Mouse (Mus musculus): ENCODE measurements around the gene Klhl35. TPM values are rescaled to one million over a fixed set of nuclear protein-coding genes. Genes with fewer than 3 reads are reported as not detected.
"Not testable (repeated sequence)": the region's sequence is repeated elsewhere in the genome, so short reads cannot be mapped to it uniquely, and the experiment has no call there.

Gene Klhl35
- polyA plus RNA-seq, 1 experiment from 2014 or later = 3.8 TPM

- ATAC-seq = peak; percentile 84
- Histone ChIP-seq H3K9ac (ENCODE audit: low read length) (no peak overlapping the region), H3K9me3 (replicated peaks; ENCODE audit: control insufficient read depth, low read length) (no peaks in the 10 kb centered on the region), H3K4me3 (ENCODE audit: low read depth, low read length) (no peak overlapping the region), H3K27ac (ENCODE audit: low read depth, low read length) (no peak overlapping the region), H3K27me3 (replicated peaks; ENCODE audit: control insufficient read depth, insufficient read depth, low read length) (no peaks in the 10 kb centered on the region), H3K4me2 (ENCODE audit: low read length) (no peak overlapping the region), H3K4me1 (ENCODE audit: control insufficient read depth, insufficient read depth, low read length) (no peaks in the 10 kb centered on the region), H3K36me3 (ENCODE audit: control insufficient read depth, insufficient read depth, low read length) (no peaks in the 10 kb centered on the region)
- 6% methylated on average over 8 of the region's 8 CpGs for WGBS
- peak; percentile 93 for DNase-seq (ENCODE audit: low spot score)
Observed at GRCm38 (mm10) chr7:99500201-99500600, 34.4 kb downstream of the Klhl35 start.

- Histone ChIP-seq H3K4me2 (ENCODE audit: low read length) (no peak overlapping the region), H3K9me3 (replicated peaks; ENCODE audit: control insufficient read depth, low read length) (no peaks in the 10 kb centered on the region), H3K9ac (ENCODE audit: low read length) (peak overlapping the region; percentile 13; the same call in 1 of the 2 replicates), H3K36me3 (ENCODE audit: control insufficient read depth, insufficient read depth, low read length) (no peaks in the 10 kb centered on the region), H3K4me1 (ENCODE audit: control insufficient read depth, insufficient read depth, low read length) (no peaks in the 10 kb centered on the region), H3K27me3 (replicated peaks; ENCODE audit: control insufficient read depth, insufficient read depth, low read length) (no peaks in the 10 kb centered on the region), H3K27ac (ENCODE audit: low read depth, low read length) (no peak overlapping the region), H3K4me3 (ENCODE audit: low read depth, low read length) (no peak overlapping the region)
- DNase-seq (ENCODE audit: low spot score) = no peak
- WGBS = 37% methylated on average over 5 of the region's 5 CpGs
- ATAC-seq = no peak
Observed at GRCm38 (mm10) chr7:99500655-99501054, 34.9 kb downstream of the Klhl35 start.

GRCm38 (mm10) chr7:99501148-99501547 is 35.3 kb downstream of the Klhl35 start:
- no peak for ATAC-seq
- H3K4me1 ChIP-seq (ENCODE audit: control insufficient read depth, insufficient read depth, low read length) = no peaks in the 10 kb centered on the region
- no peak overlapping the region for H3K9ac ChIP-seq (ENCODE audit: low read length)
- no peak overlapping the region for H3K4me2 ChIP-seq (ENCODE audit: low read length)
- H3K36me3 ChIP-seq (ENCODE audit: control insufficient read depth, insufficient read depth, low read length) = no peaks in the 10 kb centered on the region
- H3K9me3 ChIP-seq (replicated peaks; ENCODE audit: control insufficient read depth, low read length) = no peaks in the 10 kb centered on the region
- H3K27me3 ChIP-seq (replicated peaks; ENCODE audit: control insufficient read depth, insufficient read depth, low read length) = no peaks in the 10 kb centered on the region
- no peak overlapping the region for H3K27ac ChIP-seq (ENCODE audit: low read depth, low read length)
- WGBS = 36% methylated on average over 1 of the region's 1 CpGs
- no peak for DNase-seq (ENCODE audit: low spot score)
- H3K4me3 ChIP-seq (ENCODE audit: low read depth, low read length) = no peak overlapping the region

GRCm38 (mm10) chr7:99504556-99504955 is 38.8 kb downstream of the Klhl35 start:
- Histone ChIP-seq H3K9me3 (replicated peaks; ENCODE audit: control insufficient read depth, low read length) (no peaks in the 10 kb centered on the region), H3K4me3 (ENCODE audit: low read depth, low read length) (no peak overlapping the region), H3K4me1 (ENCODE audit: control insufficient read depth, insufficient read depth, low read length) (no peaks in the 10 kb centered on the region), H3K27me3 (replicated peaks; ENCODE audit: control insufficient read depth, insufficient read depth, low read length) (no peaks in the 10 kb centered on the region), H3K9ac (ENCODE audit: low read length) (no peak overlapping the region), H3K27ac (ENCODE audit: low read depth, low read length) (no peak overlapping the region), H3K4me2 (ENCODE audit: low read length) (no peak overlapping the region), H3K36me3 (ENCODE audit: control insufficient read depth, insufficient read depth, low read length) (no peaks in the 10 kb centered on the region)
- ATAC-seq = no peak
- no peak for DNase-seq (ENCODE audit: low spot score)

GRCm38 (mm10) chr7:99508187-99508586 is 42.4 kb downstream of the Klhl35 start:
- DNase-seq (ENCODE audit: low spot score); H3K27me3 ChIP-seq (replicated peaks; ENCODE audit: control insufficient read depth, insufficient read depth, low read length); H3K36me3 ChIP-seq (ENCODE audit: control insufficient read depth, insufficient read depth, low read length); H3K9ac ChIP-seq (ENCODE audit: low read length); H3K27ac ChIP-seq (ENCODE audit: low read depth, low read length); ATAC-seq; H3K4me2 ChIP-seq (ENCODE audit: low read length); H3K4me3 ChIP-seq (ENCODE audit: low read depth, low read length); H3K4me1 ChIP-seq (ENCODE audit: control insufficient read depth, insufficient read depth, low read length); H3K9me3 ChIP-seq (replicated peaks; ENCODE audit: control insufficient read depth, low read length): not testable (repeated sequence)
- WGBS = 14% methylated on average over 2 of the region's 2 CpGs

GRCm38 (mm10) chr7:99510087-99510501 is 44.3 kb downstream of the Klhl35 start:
- WGBS = 4% methylated on average over 8 of the region's 8 CpGs
- no peak overlapping the region; the same call in 1 of the 2 replicates for H3K9ac ChIP-seq (ENCODE audit: low read length)
- H3K4me3 ChIP-seq (ENCODE audit: low read depth, low read length) = no peak overlapping the region

GRCm38 (mm10) chr7:99516092-99516813 is 50.4 kb downstream of the Klhl35 start:
- Histone ChIP-seq H3K36me3 (ENCODE audit: control insufficient read depth, insufficient read depth, low read length) (no peaks in the 10 kb centered on the region), H3K9me3 (replicated peaks; ENCODE audit: control insufficient read depth, low read length) (no peaks in the 10 kb centered on the region), H3K4me3 (ENCODE audit: low read depth, low read length) (no peak overlapping the region), H3K9ac (ENCODE audit: low read length) (no peak overlapping the region), H3K4me1 (ENCODE audit: control insufficient read depth, insufficient read depth, low read length) (no peaks in the 10 kb centered on the region), H3K4me2 (ENCODE audit: low read length) (no peak overlapping the region), H3K27me3 (replicated peaks; ENCODE audit: control insufficient read depth, insufficient read depth, low read length) (no peaks in the 10 kb centered on the region), H3K27ac (ENCODE audit: low read depth, low read length) (no peak overlapping the region)
- DNase-seq (ENCODE audit: low spot score) (no peak), ATAC-seq (no peak)
- WGBS = 85% methylated on average over 9 of the region's 9 CpGs

More at GRCm38 (mm10) chr7:99510087-99510501, 44.3 kb downstream of the Klhl35 start:
- H3K36me3 ChIP-seq (ENCODE audit: control insufficient read depth, insufficient read depth, low read length) = no peaks in the 10 kb centered on the region
- peak; percentile 54; the same call in 1 of the 2 replicates for ATAC-seq
- H3K4me2 ChIP-seq (ENCODE audit: low read length) = 0 out of 2 replicates have a peak overlapping the region, but pooled peaks have one; percentile 18
- no peaks in the 10 kb centered on the region for H3K9me3 ChIP-seq (replicated peaks; ENCODE audit: control insufficient read depth, low read length)
- no peaks in the 10 kb centered on the region for H3K4me1 ChIP-seq (ENCODE audit: control insufficient read depth, insufficient read depth, low read length)
- no peaks in the 10 kb centered on the region for H3K27me3 ChIP-seq (replicated peaks; ENCODE audit: control insufficient read depth, insufficient read depth, low read length)
- H3K27ac ChIP-seq (ENCODE audit: low read depth, low read length) = no peak overlapping the region
- peak; percentile 57 for DNase-seq (ENCODE audit: low spot score)

- no peak overlapping the region for H3K27ac ChIP-seq (ENCODE audit: low read depth, low read length)
- ATAC-seq (no peak), DNase-seq (ENCODE audit: low spot score) (no peak)
- no peak overlapping the region for H3K9ac ChIP-seq (ENCODE audit: low read length)
- no peaks in the 10 kb centered on the region for H3K27me3 ChIP-seq (replicated peaks; ENCODE audit: control insufficient read depth, insufficient read depth, low read length)
- 77% methylated on average over 3 of the region's 3 CpGs for WGBS
- no peaks in the 10 kb centered on the region for H3K36me3 ChIP-seq (ENCODE audit: control insufficient read depth, insufficient read depth, low read length)
- H3K4me1 ChIP-seq (ENCODE audit: control insufficient read depth, insufficient read depth, low read length) = no peaks in the 10 kb centered on the region
- no peak overlapping the region for H3K4me2 ChIP-seq (ENCODE audit: low read length)
- H3K9me3 ChIP-seq (replicated peaks; ENCODE audit: control insufficient read depth, low read length) = no peaks in the 10 kb centered on the region
- no peak overlapping the region for H3K4me3 ChIP-seq (ENCODE audit: low read depth, low read length)
Observed at GRCm38 (mm10) chr7:99516814-99517157, 51.0 kb downstream of the Klhl35 start.

- WGBS = 59% methylated on average over 4 of the region's 4 CpGs
- no peak overlapping the region for H3K4me3 ChIP-seq (ENCODE audit: low read depth, low read length)
- H3K4me1 ChIP-seq (ENCODE audit: control insufficient read depth, insufficient read depth, low read length) = no peaks in the 10 kb centered on the region
- H3K9me3 ChIP-seq (replicated peaks; ENCODE audit: control insufficient read depth, low read length) = no peaks in the 10 kb centered on the region
- H3K4me2 ChIP-seq (ENCODE audit: low read length) = no peak overlapping the region
- ATAC-seq (no peak), DNase-seq (ENCODE audit: low spot score) (no peak)
- no peak overlapping the region for H3K9ac ChIP-seq (ENCODE audit: low read length)
- H3K27ac ChIP-seq (ENCODE audit: low read depth, low read length) = no peak overlapping the region
- no peaks in the 10 kb centered on the region for H3K27me3 ChIP-seq (replicated peaks; ENCODE audit: control insufficient read depth, insufficient read depth, low read length)
- H3K36me3 ChIP-seq (ENCODE audit: control insufficient read depth, insufficient read depth, low read length) = no peaks in the 10 kb centered on the region
Observed at GRCm38 (mm10) chr7:99518954-99519644, 53.3 kb downstream of the Klhl35 start.
